Mouse (Mus musculus) megakaryocyte-erythroid progenitor cell, adult 5-6 weeks (primary cell): ENCODE data around the gene Olfr173. TPM values are rescaled to one million over a fixed set of nuclear protein-coding genes. Genes with fewer than 3 reads are reported as not detected.

Experiments used
- ATAC-seq: replicated peaks from 2 replicates; pipeline ENCODE4 v1.8.0; 2016; ENCODE audit warnings: mild to moderate bottlenecking, inconsistent platforms; ENCODE audit not compliant: severe bottlenecking, poor library complexity, low FRiP score, low TSS enrichment
- total RNA-seq, 2 experiments: library from RNA; stranded (forward) in 1 of 2; stranded (reverse) in 1 of 2; fragments of 200-1000, 215-1000 nt in 1 of 2; fragments of >200 nt in 1 of 2; fragmentation: Nextera tagmentation in 1 of 2; gene quantifications; 2 replicates each; pipeline ENCODE4 v1.2.3; 2014 to 2017

The Olfr173 gene
- total RNA-seq (2014; fragmentation: Nextera tagmentation): not detected in 2 replicates
- not detected in 2 replicates for total RNA-seq (2017)

DNA sequence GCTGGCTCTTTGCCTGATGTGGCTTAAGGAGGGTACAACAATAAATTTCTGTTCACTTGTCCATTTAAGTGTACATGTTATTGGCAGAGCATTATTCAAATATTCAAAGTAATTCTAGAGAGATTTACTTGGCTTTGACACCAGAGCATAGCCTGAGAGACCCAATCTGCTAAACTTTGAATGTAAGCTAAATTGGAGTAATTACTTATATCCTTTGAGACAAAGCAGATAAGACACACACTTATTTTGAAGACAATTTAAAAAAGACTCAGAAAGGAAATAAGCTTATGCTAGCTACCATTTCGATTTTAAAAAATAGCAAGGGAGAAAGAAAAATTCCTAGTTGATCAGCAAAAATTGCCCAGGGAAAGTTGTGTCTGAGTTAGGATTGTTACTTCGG lies at the start of gene Olfr173:
TSS of gene Olfr173 (minus strand) at position 101 of the 400 bp plus-strand sequence.
- ATAC-seq: no peak

- ATAC-seq: no peak
Measured at GRCm38 (mm10) chr16:58826732-58827319, 26.8 kb upstream of the Olfr173 start, which contains the start of gene Olfr175-ps1. Olfr175-ps1 (minus strand) TSS chr16:58826782.

- ATAC-seq: no peak
Measured at GRCm38 (mm10) chr16:58763076-58763475, 37.0 kb downstream of the Olfr173 start, which contains the start of gene Olfr172. Olfr172 (minus strand) TSS chr16:58763176.

DNA sequence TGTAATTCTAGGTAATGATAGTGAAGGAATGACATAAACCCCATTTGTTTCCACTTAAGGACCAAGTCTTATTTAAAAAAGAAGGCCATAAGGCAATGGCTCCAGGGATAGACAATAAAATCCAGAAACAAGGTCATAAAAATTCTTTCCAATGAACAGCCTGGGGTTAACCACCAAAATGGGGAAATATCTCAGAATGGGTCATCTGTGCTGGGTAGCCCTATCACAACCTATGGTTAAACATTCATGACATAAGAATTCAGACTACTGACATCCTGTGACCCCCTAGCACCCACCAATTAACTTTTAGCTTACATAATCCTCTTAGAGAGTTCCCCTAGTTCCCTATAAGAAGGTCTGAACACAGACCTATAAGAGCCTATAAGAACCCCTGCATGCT lies 43.9 kb downstream of the Olfr173 start:
- no peak for ATAC-seq

DNA sequence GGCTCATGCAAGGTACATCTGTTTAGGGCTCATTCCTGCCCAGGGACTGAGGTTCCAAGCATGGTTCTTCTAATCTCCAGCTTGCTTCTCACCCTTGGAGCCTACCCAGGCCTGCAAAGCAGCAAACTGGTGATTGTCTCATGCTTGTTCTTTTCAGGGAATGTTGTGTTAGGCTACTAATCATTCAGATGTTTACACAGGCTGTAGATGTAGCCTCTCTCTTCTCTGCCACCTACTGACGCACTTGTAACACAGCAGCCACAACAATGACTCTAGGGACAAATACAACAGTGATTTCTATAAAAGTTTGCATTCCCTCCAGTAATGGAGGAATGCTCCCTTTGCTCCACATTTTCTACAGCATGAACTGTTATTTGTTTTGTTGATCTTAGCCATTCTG lies 48.8 kb downstream of the Olfr173 start:
- ATAC-seq: peak; percentile 92

- no peak for ATAC-seq
Measured at GRCm38 (mm10) chr16:58746715-58747114, 53.4 kb downstream of the Olfr173 start.

Other genes starting within 250 kb of the Olfr173 start
- not detected in 2 replicates for gene Gm813, start 183.3 kb downstream of the Olfr173 start, total RNA-seq (2014; fragmentation: Nextera tagmentation)
- not detected in 2 replicates for gene Gm813, start 183.3 kb downstream of the Olfr173 start, total RNA-seq (2017)
- not detected in 2 replicates for gene E330017A01Rik, start 161.5 kb downstream of the Olfr173 start, total RNA-seq (2014; fragmentation: Nextera tagmentation)
- not detected in 2 replicates for gene E330017A01Rik, start 161.5 kb downstream of the Olfr173 start, total RNA-seq (2017)
- 250 and 314 TPM in 2 replicates for gene Cpox, start 130.0 kb downstream of the Olfr173 start, total RNA-seq (2014; fragmentation: Nextera tagmentation)
- gene Cpox, start 130.0 kb downstream of the Olfr173 start, total RNA-seq (2017): 138 and 210 TPM in 2 replicates
- not detected in 2 replicates for gene Gpr15, start 81.2 kb downstream of the Olfr173 start, total RNA-seq (2014; fragmentation: Nextera tagmentation)
- gene Gpr15, start 81.2 kb downstream of the Olfr173 start, total RNA-seq (2017): not detected in 2 replicates
- gene Cldnd1, start 72.4 kb downstream of the Olfr173 start, total RNA-seq (2014; fragmentation: Nextera tagmentation): 40.0 and 41.1 TPM in 2 replicates
- gene Cldnd1, start 72.4 kb downstream of the Olfr173 start, total RNA-seq (2017): 16.4 and 36.4 TPM in 2 replicates
- gene Olfr172, start 37.1 kb downstream of the Olfr173 start, total RNA-seq (2014; fragmentation: Nextera tagmentation): not detected in 2 replicates
- not detected in 2 replicates for gene Olfr172, start 37.1 kb downstream of the Olfr173 start, total RNA-seq (2017)
- not detected in 2 replicates for gene Olfr175-ps1, start 26.5 kb upstream of the Olfr173 start, total RNA-seq (2014; fragmentation: Nextera tagmentation)
- gene Olfr175-ps1, start 26.5 kb upstream of the Olfr173 start, total RNA-seq (2017): not detected in 2 replicates
- gene Olfr177, start 74.5 kb upstream of the Olfr173 start, total RNA-seq (2014; fragmentation: Nextera tagmentation): not detected in 2 replicates
- not detected in 2 replicates for gene Olfr177, start 74.5 kb upstream of the Olfr173 start, total RNA-seq (2017)
- not detected in 2 replicates for gene Olfr178, start 91.8 kb upstream of the Olfr173 start, total RNA-seq (2014; fragmentation: Nextera tagmentation)
- not detected in 2 replicates for gene Olfr178, start 91.8 kb upstream of the Olfr173 start, total RNA-seq (2017)
- gene Olfr181, start 128.5 kb upstream of the Olfr173 start, total RNA-seq (2014; fragmentation: Nextera tagmentation): not detected in 2 replicates
- gene Olfr181, start 128.5 kb upstream of the Olfr173 start, total RNA-seq (2017): not detected in 2 replicates
- not detected in 2 replicates for gene Olfr180, start 129.1 kb upstream of the Olfr173 start, total RNA-seq (2014; fragmentation: Nextera tagmentation)
- gene Olfr180, start 129.1 kb upstream of the Olfr173 start, total RNA-seq (2017): not detected in 2 replicates
- gene Olfr183, start 195.1 kb upstream of the Olfr173 start, total RNA-seq (2014; fragmentation: Nextera tagmentation): not detected in 2 replicates
- gene Olfr183, start 195.1 kb upstream of the Olfr173 start, total RNA-seq (2017): not detected in 2 replicates
- gene Olfr186, start 230.0 kb upstream of the Olfr173 start, total RNA-seq (2014; fragmentation: Nextera tagmentation): not detected in 2 replicates
- gene Olfr186, start 230.0 kb upstream of the Olfr173 start, total RNA-seq (2017): not detected in 2 replicates
- gene Olfr187, start 239.5 kb upstream of the Olfr173 start, total RNA-seq (2014; fragmentation: Nextera tagmentation): not detected in 2 replicates
- gene Olfr187, start 239.5 kb upstream of the Olfr173 start, total RNA-seq (2017): not detected in 2 replicates